Mouse (Mus musculus): ENCODE data around the gene Btla. TPM values are rescaled to one million over a fixed set of nuclear protein-coding genes. Genes with fewer than 3 reads are reported as not detected.

Btla gene
- total RNA-seq (2023), result 1 to 10 TPM; 8.0 to 8.7 TPM

GRCm38 (mm10) chr16:45223648-45224388 lies at the start of gene Btla:
TSS of gene Btla (plus strand) at chr16:45224315.

Other genes with a start within 250 kb of the Btla start
- 1 to 10 TPM; 1.8 to 2.9 TPM for gene Ccdc80, start 130.9 kb upstream of the Btla start, total RNA-seq (2023)
- gene Slc35a5, start 65.6 kb upstream of the Btla start, total RNA-seq (2023), result 10 to 100 TPM; 66.0 to 67.4 TPM
- gene Atg3, start 65.5 kb upstream of the Btla start, total RNA-seq (2023), result 10 to 100 TPM; 83.7 to 97.9 TPM
- under 1 TPM; 0.15 to 0.57 TPM for gene Cd200, start 184.7 kb downstream of the Btla start, total RNA-seq (2023)